Mouse (Mus musculus) liver, adult 2 months (tissue): ENCODE data around the gene Clgn. TPM values are rescaled to one million over a fixed set of nuclear protein-coding genes. Genes with fewer than 3 reads are reported as not detected.
"Not testable (repeated sequence)": the region's sequence is repeated elsewhere in the genome, so short reads cannot be mapped to it uniquely, and the experiment has no call there.

ENCODE experiments used
- DNase-seq: peaks from one replicate; pipeline ENCODE4 v3.0.0-alpha.2; 2011; ENCODE audit warnings: low read depth, low spot score; ENCODE audit errors: extremely low read depth
- H3K27ac ChIP-seq: fragments of 200-500 bp; replicated peaks from 2 replicates; pipeline ENCODE4 v1.5.1; 2012; ENCODE audit warnings: low read depth, mild to moderate bottlenecking, control low read depth, inconsistent platforms, low read length; ENCODE audit not compliant: insufficient read depth
- H3K27me3 ChIP-seq: fragments of 200-500 bp; 2 replicates; pipeline ENCODE4 v1.6.1; 2012; ENCODE audit warnings: mild to moderate bottlenecking, moderate library complexity, low read length, inconsistent platforms; ENCODE audit not compliant: control insufficient read depth, insufficient read depth
- H3K36me3 ChIP-seq: fragments of 200-500 bp; 2 replicates; pipeline ENCODE4 v1.6.1; 2012; ENCODE audit warnings: low read length, inconsistent platforms; ENCODE audit not compliant: control insufficient read depth, insufficient read depth
- H3K4me1 ChIP-seq: fragments of 200-500 bp; 2 replicates; pipeline ENCODE4 v1.6.1; 2011; ENCODE audit warnings: low read length; ENCODE audit not compliant: control insufficient read depth, insufficient read depth
- H3K4me3 ChIP-seq: fragments of 200-500 bp; 2 replicates; pipeline ENCODE4 v1.5.1; 2011; ENCODE audit warnings: low read depth, mild to moderate bottlenecking, control low read depth, low read length, moderate library complexity; ENCODE audit not compliant: insufficient read depth
- H3K79me2 ChIP-seq: fragments of 200-500 bp; 2 replicates; pipeline ENCODE4 v1.6.1; 2012; ENCODE audit warnings: inconsistent platforms, mild to moderate bottlenecking, low read length, moderate library complexity; ENCODE audit not compliant: control insufficient read depth, insufficient read depth
- H3K9ac ChIP-seq: fragments of 200-500 bp; 2 replicates; pipeline ENCODE4 v1.6.1; 2012; ENCODE audit warnings: low read depth, mild to moderate bottlenecking, control low read depth, inconsistent platforms, low read length
- CTCF ChIP-seq: fragments of 200-500 bp; IDR thresholded peaks from 2 replicates; pipeline ENCODE4 v1.5.1; 2011; ENCODE audit warnings: low read depth, low read length, control low read depth
- POLR2A ChIP-seq: fragments of 200-500 bp; IDR thresholded peaks from 2 replicates; pipeline ENCODE4 v1.6.1; 2011; ENCODE audit warnings: low read length, control low read depth; ENCODE audit not compliant: insufficient read depth; ENCODE audit errors: extremely low read depth
- WGBS: fragments of 180-500 bp; shearing (Covaris S2); methylation state at CpG from one replicate; pipeline ENCODE4 v1.1.7; 2018; 5-methylcytosine and 5-hydroxymethylcytosine counted together
- polyA plus RNA-seq: library from polyadenylated mRNA; depleted of rRNA; stranded (reverse); fragments of >200 nt; gene quantifications from 2 replicates; pipeline ENCODE4 v1.2.3, GENCODE M21; 2012
- total RNA-seq: library from RNA; depleted of rRNA; stranded (reverse); fragments of >200 nt; gene quantifications from 2 replicates; pipeline ENCODE4 v1.2.3, GENCODE M21; 2014

The Clgn gene
- total and polyA plus RNA-seq, 2 experiments, result not detected

GRCm38 (mm10) chr8:83426104-83426759, 36.6 kb downstream of the Clgn start:
- Histone ChIP-seq H3K79me2 (no peaks in the 10 kb centered on the region), H3K27ac (no peak overlapping the region), H3K27me3 (no peaks in the 10 kb centered on the region), H3K4me1 (no peaks in the 10 kb centered on the region), H3K9ac (no peak overlapping the region), H3K4me3 (no peak overlapping the region), H3K36me3 (no peaks in the 10 kb centered on the region)
- TF ChIP-seq POLR2A (no peak), CTCF (no peak)
- DNase-seq, result no peak
- whole genome bisulfite sequencing, result 75% methylated on average over 11 of the region's 11 CpGs

GRCm38 (mm10) chr8:83426949-83427348, 37.3 kb downstream of the Clgn start:
- TF ChIP-seq POLR2A (no peak), CTCF (no peak)
- H3K4me3 ChIP-seq, result no peak overlapping the region
- no peaks in the 10 kb centered on the region for H3K79me2 ChIP-seq
- H3K36me3 ChIP-seq, result no peaks in the 10 kb centered on the region
- H3K4me1 ChIP-seq, result no peaks in the 10 kb centered on the region
- no peak overlapping the region for H3K27ac ChIP-seq
- H3K27me3 ChIP-seq, result no peaks in the 10 kb centered on the region
- DNase-seq, result no peak
- WGBS, result 77% methylated on average over 7 of the region's 7 CpGs
- H3K9ac ChIP-seq, result no peak overlapping the region

GRCm38 (mm10) chr8:83428621-83429020, 39.0 kb downstream of the Clgn start:
- not testable (repeated sequence) for H3K4me1 ChIP-seq, H3K79me2 ChIP-seq, H3K9ac ChIP-seq, H3K36me3 ChIP-seq, H3K4me3 ChIP-seq, H3K27me3 ChIP-seq, DNase-seq, H3K27ac ChIP-seq
- 87% methylated on average over 3 of the region's 3 CpGs for WGBS

GRCm38 (mm10) chr8:83429071-83429524, 39.4 kb downstream of the Clgn start:
- Histone ChIP-seq H3K27me3 (no peaks in the 10 kb centered on the region), H3K27ac (no peak overlapping the region), H3K4me1 (no peaks in the 10 kb centered on the region), H3K4me3 (no peak overlapping the region), H3K79me2 (no peaks in the 10 kb centered on the region), H3K9ac (no peak overlapping the region), H3K36me3 (no peaks in the 10 kb centered on the region)
- WGBS, result 69% methylated on average over 4 of the region's 4 CpGs
- no peak for DNase-seq
- TF ChIP-seq CTCF, result no peak
- TF ChIP-seq POLR2A, result no peak

- Histone ChIP-seq H3K36me3 (peaks cover 2% of the 10 kb centered on the region; the same call in 1 of the 2 replicates), H3K27ac (no peak overlapping the region), H3K9ac (no peak overlapping the region), H3K4me1 (no peaks in the 10 kb centered on the region), H3K4me3 (no peak overlapping the region), H3K27me3 (no peaks in the 10 kb centered on the region), H3K79me2 (no peaks in the 10 kb centered on the region; the same call in 1 of the 2 replicates)
- 80% methylated on average over 1 of the region's 1 CpGs for WGBS
- no peak for DNase-seq
- TF ChIP-seq POLR2A, result no peak
- TF ChIP-seq CTCF, result no peak
These were observed 47.4 kb downstream of the Clgn start for GRCm38 (mm10) chr8:83437077-83437476.

- TF ChIP-seq CTCF, result no peak
- TF ChIP-seq POLR2A, result no peak
- peak; percentile 7 for DNase-seq
- Histone ChIP-seq H3K27ac (no peak overlapping the region), H3K9ac (peak overlapping the region; percentile 72), H3K4me1 (no peaks in the 10 kb centered on the region), H3K36me3 (peaks cover under 1% of the 10 kb centered on the region; the same call in 1 of the 2 replicates), H3K79me2 (no peaks in the 10 kb centered on the region; the same call in 1 of the 2 replicates), H3K4me3 (peak overlapping the region; percentile 71), H3K27me3 (no peaks in the 10 kb centered on the region)
- WGBS, result 2% methylated on average over 29 of the region's 29 CpGs
These were observed 52.1 kb downstream of the Clgn start for GRCm38 (mm10) chr8:83441656-83442242.
